ENCODE assay signal across 16 mouse cellular contexts in genomic region chr1:79589424-79589823, GRCm38 (mm10).
"Had no signal": no experiment of that assay in that cellular context is flagged by ENCODE, and none has a peak within 500 bp of the region (broad histone marks: within the 10 kb centered on the region; RNA-seq: fewer than 3 reads in every experiment).

No protein-coding gene starts in this region.

- H3K27ac ChIP-seq: left cerebral cortex, adult 2 months; liver, embryonic 13.5 days; midbrain, embryonic 13.5 days; neural tube, embryonic 12.5 days; neural tube, embryonic 15.5 days; stomach, postnatal 0 days had no signal

- H3K4me3 ChIP-seq: left cerebral cortex, adult 2 months; liver, embryonic 13.5 days; midbrain, embryonic 13.5 days; neural tube, embryonic 12.5 days; neural tube, embryonic 15.5 days had no signal

- H3K36me3 ChIP-seq: liver, embryonic 13.5 days; midbrain, embryonic 13.5 days; neural tube, embryonic 12.5 days; neural tube, embryonic 15.5 days had no signal

- DNase-seq: layer of hippocampus, postnatal 36 days; liver, embryonic 13.5 days; lung, adult 2 months; lung, postnatal 14 days; lung, postnatal 4 days; right cerebral cortex, adult 18-20 months; right cerebral cortex, postnatal 14 days; right cerebral cortex, postnatal 4 days; thymus, adult 2 months; thymus, postnatal 14 days; thymus, postnatal 4 days had no signal

- H3K4me1 ChIP-seq: liver, embryonic 13.5 days; midbrain, embryonic 13.5 days; neural tube, embryonic 12.5 days; neural tube, embryonic 15.5 days had no signal

- ATAC-seq: midbrain, embryonic 13.5 days had no signal

- H3K9ac ChIP-seq: liver, embryonic 13.5 days; midbrain, embryonic 13.5 days; neural tube, embryonic 12.5 days; neural tube, embryonic 15.5 days had no signal

- H3K4me2 ChIP-seq: liver, embryonic 13.5 days; midbrain, embryonic 13.5 days; neural tube, embryonic 12.5 days; neural tube, embryonic 15.5 days had no signal

- H3K27me3 ChIP-seq: liver, embryonic 13.5 days; neural tube, embryonic 12.5 days; neural tube, embryonic 15.5 days had no signal

- H3K9me3 ChIP-seq: liver, embryonic 13.5 days; midbrain, embryonic 13.5 days; neural tube, embryonic 12.5 days; neural tube, embryonic 15.5 days had no signal
